Mouse (Mus musculus): ENCODE measurements around the gene N4bp2. TPM values are rescaled to one million over a fixed set of nuclear protein-coding genes. Genes with fewer than 3 reads are reported as not detected.

The N4bp2 gene
- total and polyA plus RNA-seq, 3 experiments = 32.1 to 182 (median 96.7) TPM

DNA sequence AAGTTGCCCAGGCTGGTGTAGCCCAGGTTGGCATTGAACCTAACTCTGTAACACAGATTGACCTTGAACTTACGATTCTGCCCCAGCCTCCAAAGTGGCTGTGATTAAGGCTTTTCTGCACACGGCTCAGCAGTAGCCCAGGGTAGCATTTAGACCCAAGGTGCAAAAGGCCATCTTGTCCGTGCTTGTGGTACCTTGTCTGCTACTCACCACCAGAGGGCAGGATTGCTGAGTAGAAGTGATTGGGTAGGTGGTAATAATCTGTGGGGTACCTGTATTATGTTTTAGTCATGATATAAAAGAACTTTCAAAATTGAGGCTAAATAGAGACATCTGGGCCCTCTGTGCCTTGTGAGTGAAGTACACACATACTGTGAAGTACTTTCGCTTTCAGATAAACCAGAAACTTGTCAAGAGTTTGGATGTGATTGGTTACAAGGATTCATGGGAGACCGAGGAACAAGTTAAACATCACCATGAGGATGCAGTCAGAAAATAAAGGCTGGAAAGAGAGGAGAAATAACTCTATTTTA lies 60.3 kb downstream of the N4bp2 start:
- TF ChIP-seq GATA1 (IDR thresholded peaks at IDR 0.05; ENCODE audit: borderline replicate concordance, low read length) (no peak), TAL1 (conservative IDR thresholded peaks at IDR 0.05; ENCODE audit: low read depth, low read length) (no peak), GATA2 (IDR thresholded peaks at IDR 0.05; ENCODE audit: borderline replicate concordance, low read depth, low read length) (no peak), CTCF (IDR thresholded peaks at IDR 0.05; ENCODE audit: low read depth, low read length) (peak; percentile 35; the same call in 1 of the 2 replicates), POLR2AphosphoS5 (IDR thresholded peaks at IDR 0.05; ENCODE audit: insufficient replicate concordance, low read depth, low read length) (no peak)
- Histone ChIP-seq H3K9me3 (replicated peaks) (no peaks in the 10 kb centered on the region), H3K4me3 (ENCODE audit: low read depth, low read length) (no peak overlapping the region), H3K36me3 (replicated peaks) (peaks cover 85% of the 10 kb centered on the region), H3K4me1 (ENCODE audit: insufficient read depth, low read depth, low read length) (peaks cover 4% of the 10 kb centered on the region; the same call in 1 of the 2 replicates), H3K27me3 (ENCODE audit: insufficient read depth, low read length) (no peaks in the 10 kb centered on the region)
- ATAC-seq (ENCODE audit: extremely low read depth, insufficient number of reproducible peaks, low FRiP score, poor library complexity, severe bottlenecking) = no peak
- DNase-seq (ENCODE audit: low spot score) = no peak

DNA sequence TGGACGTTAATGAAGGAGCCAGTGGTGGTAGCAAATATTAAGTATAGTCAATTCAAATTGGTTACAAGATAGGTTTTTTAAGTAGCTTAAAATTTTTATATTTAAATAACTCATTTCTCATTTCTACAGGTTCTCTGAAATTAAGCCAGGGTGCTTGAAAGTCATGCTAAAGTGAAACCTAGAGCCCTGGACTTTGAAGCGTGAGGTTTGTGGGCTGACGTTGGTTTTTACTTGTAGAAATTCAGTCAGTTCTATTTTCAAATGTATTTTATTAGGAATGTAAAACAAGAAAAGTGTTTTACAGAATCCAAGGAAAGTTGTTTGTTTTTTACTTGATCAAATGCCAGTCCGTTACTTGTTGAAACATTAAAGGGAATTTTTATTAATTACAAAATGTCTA lies 63.2 kb downstream of the N4bp2 start:
- ATAC-seq (ENCODE audit: extremely low read depth, insufficient number of reproducible peaks, low FRiP score, poor library complexity, severe bottlenecking) (no peak), DNase-seq (ENCODE audit: low spot score) (no peak)
- Histone ChIP-seq H3K9me3 (replicated peaks) (no peaks in the 10 kb centered on the region), H3K4me3 (ENCODE audit: low read depth, low read length) (no peak overlapping the region), H3K27me3 (ENCODE audit: insufficient read depth, low read length) (no peaks in the 10 kb centered on the region), H3K36me3 (replicated peaks) (peaks cover 79% of the 10 kb centered on the region), H3K4me1 (ENCODE audit: insufficient read depth, low read depth, low read length) (peaks cover 4% of the 10 kb centered on the region; the same call in 1 of the 2 replicates)
- TF ChIP-seq CTCF (IDR thresholded peaks at IDR 0.05; ENCODE audit: low read depth, low read length) (no peak), TAL1 (conservative IDR thresholded peaks at IDR 0.05; ENCODE audit: low read depth, low read length) (no peak), GATA1 (IDR thresholded peaks at IDR 0.05; ENCODE audit: borderline replicate concordance, low read length) (no peak), POLR2AphosphoS5 (IDR thresholded peaks at IDR 0.05; ENCODE audit: insufficient replicate concordance, low read depth, low read length) (no peak), GATA2 (IDR thresholded peaks at IDR 0.05; ENCODE audit: borderline replicate concordance, low read depth, low read length) (no peak)

DNA sequence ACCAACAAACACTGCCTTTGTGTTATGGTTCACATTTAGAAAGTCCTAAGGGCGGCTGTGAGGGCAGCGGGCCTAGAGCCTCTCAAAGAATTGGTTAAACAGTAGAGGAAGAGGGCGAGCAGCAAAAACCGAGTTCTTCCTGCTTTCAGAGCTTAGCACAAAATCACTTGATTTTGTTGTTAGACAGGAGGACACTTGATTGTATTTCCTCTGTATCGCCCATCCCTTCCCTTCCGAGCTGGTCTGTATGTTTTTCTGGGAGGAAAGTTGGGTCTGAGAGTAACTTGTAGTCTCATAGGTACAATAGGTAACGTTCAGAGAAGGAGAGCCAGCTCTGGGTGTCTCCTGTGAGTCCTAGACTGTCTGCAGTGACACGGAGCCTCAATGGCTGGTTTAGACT lies 63.8 kb downstream of the N4bp2 start:
- Histone ChIP-seq H3K36me3 (replicated peaks) (peaks cover 80% of the 10 kb centered on the region), H3K27me3 (ENCODE audit: insufficient read depth, low read length) (no peaks in the 10 kb centered on the region), H3K4me3 (ENCODE audit: low read depth, low read length) (no peak overlapping the region), H3K4me1 (ENCODE audit: insufficient read depth, low read depth, low read length) (peaks cover 4% of the 10 kb centered on the region; the same call in 1 of the 2 replicates), H3K9me3 (replicated peaks) (no peaks in the 10 kb centered on the region)
- no peak for TF ChIP-seq POLR2AphosphoS5 (IDR thresholded peaks at IDR 0.05; ENCODE audit: insufficient replicate concordance, low read depth, low read length)
- TF ChIP-seq GATA2 (IDR thresholded peaks at IDR 0.05; ENCODE audit: borderline replicate concordance, low read depth, low read length) = no peak
- DNase-seq (ENCODE audit: low spot score) (no peak), ATAC-seq (ENCODE audit: extremely low read depth, insufficient number of reproducible peaks, low FRiP score, poor library complexity, severe bottlenecking) (no peak)

DNA sequence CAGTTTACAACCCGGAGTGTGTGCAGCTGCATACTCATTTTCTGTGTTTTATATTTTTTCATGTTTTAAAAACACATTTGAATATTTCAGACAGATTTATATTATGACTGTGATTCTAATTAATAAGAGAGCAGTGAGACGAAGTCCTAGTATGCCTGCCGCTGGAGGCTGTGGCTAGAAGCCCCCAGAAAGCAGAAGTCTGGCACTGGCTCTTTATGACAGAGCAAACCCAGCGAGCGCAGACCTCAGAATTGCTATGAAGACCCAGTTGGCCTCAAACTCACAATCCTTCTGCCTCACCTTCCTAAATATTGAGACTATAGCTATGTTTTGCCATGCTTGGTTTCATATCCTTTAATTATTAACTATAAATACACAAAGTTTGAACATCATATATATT lies 64.9 kb downstream of the N4bp2 start:
- Histone ChIP-seq H3K9me3 (replicated peaks) (no peaks in the 10 kb centered on the region), H3K4me1 (ENCODE audit: insufficient read depth, low read depth, low read length) (no peaks in the 10 kb centered on the region), H3K27me3 (ENCODE audit: insufficient read depth, low read length) (no peaks in the 10 kb centered on the region), H3K4me3 (ENCODE audit: low read depth, low read length) (no peak overlapping the region), H3K36me3 (replicated peaks) (peaks cover 79% of the 10 kb centered on the region)
- DNase-seq (ENCODE audit: low spot score) = no peak
- no peak for ATAC-seq (ENCODE audit: extremely low read depth, insufficient number of reproducible peaks, low FRiP score, poor library complexity, severe bottlenecking)
- TF ChIP-seq CTCF (IDR thresholded peaks at IDR 0.05; ENCODE audit: low read depth, low read length) = no peak
- TF ChIP-seq POLR2AphosphoS5 (IDR thresholded peaks at IDR 0.05; ENCODE audit: insufficient replicate concordance, low read depth, low read length) = no peak
- TF ChIP-seq GATA2 (IDR thresholded peaks at IDR 0.05; ENCODE audit: borderline replicate concordance, low read depth, low read length) = no peak
- no peak for TF ChIP-seq GATA1 (IDR thresholded peaks at IDR 0.05; ENCODE audit: borderline replicate concordance, low read length)
- no peak for TF ChIP-seq TAL1 (conservative IDR thresholded peaks at IDR 0.05; ENCODE audit: low read depth, low read length)

DNA sequence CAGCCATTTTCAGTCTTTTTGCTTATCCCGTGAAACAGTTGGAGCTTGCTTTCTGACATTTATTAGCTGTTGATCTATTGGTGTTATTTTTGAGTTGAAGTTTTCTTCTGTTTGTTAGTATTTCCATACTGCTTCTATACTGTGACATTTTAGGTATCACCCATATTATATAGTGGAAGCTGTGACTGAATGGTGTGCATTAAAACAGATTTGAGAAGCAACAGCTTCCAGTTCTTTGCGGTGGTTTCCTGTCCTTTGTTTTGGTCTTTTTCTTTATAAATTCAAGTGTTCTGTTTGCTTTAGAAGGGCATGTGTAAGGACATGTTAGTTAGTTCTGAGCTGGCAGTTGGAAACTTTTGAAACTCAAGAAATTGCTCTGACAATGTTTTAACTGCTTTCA lies 65.7 kb downstream of the N4bp2 start:
- ATAC-seq (ENCODE audit: extremely low read depth, insufficient number of reproducible peaks, low FRiP score, poor library complexity, severe bottlenecking) (no peak), DNase-seq (ENCODE audit: low spot score) (no peak)
- peaks cover 75% of the 10 kb centered on the region for H3K36me3 ChIP-seq (replicated peaks)
- H3K9me3 ChIP-seq (replicated peaks) = no peaks in the 10 kb centered on the region
- no peaks in the 10 kb centered on the region for H3K4me1 ChIP-seq (ENCODE audit: insufficient read depth, low read depth, low read length)
- TF ChIP-seq POLR2AphosphoS5 (IDR thresholded peaks at IDR 0.05; ENCODE audit: insufficient replicate concordance, low read depth, low read length) (no peak), CTCF (IDR thresholded peaks at IDR 0.05; ENCODE audit: low read depth, low read length) (no peak), GATA2 (IDR thresholded peaks at IDR 0.05; ENCODE audit: borderline replicate concordance, low read depth, low read length) (no peak), TAL1 (conservative IDR thresholded peaks at IDR 0.05; ENCODE audit: low read depth, low read length) (no peak), GATA1 (IDR thresholded peaks at IDR 0.05; ENCODE audit: borderline replicate concordance, low read length) (no peak)
- no peaks in the 10 kb centered on the region for H3K27me3 ChIP-seq (ENCODE audit: insufficient read depth, low read length)
- no peak overlapping the region for H3K4me3 ChIP-seq (ENCODE audit: low read depth, low read length)

DNA sequence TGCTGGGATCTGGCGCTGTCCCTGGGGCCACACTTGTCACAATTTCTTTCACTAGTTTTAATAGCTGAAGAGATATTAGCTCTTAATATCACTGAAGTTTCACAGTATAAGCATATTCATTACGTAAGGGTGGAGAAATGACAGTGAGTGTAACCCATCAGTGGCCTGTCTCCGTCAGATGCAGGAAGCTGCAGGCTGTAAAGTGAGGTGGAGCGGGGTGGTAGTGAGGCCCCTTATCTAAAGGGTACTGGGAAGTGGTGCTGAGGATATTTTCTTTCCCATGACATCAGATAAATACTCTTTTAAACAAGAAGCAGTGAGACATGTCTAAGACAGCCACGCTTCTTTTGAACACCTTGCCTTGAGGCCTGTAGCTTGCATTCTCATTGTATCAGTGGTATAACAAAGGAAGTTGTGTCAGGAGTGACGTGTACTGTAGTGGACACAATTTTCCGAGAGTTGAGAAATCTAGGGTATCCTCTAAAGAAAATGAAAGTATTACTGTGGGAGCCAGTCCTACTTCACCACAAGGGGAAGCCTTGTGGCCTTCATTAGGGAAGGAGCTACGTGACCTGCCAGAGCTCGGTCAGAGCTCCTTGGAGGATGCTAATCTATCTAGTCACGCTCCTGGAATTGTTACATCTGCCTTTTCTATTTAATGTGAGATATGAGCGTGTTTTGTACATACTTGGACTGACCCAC lies 68.7 kb downstream of the N4bp2 start:
- Histone ChIP-seq H3K36me3 (replicated peaks) (peaks cover 69% of the 10 kb centered on the region), H3K9me3 (replicated peaks) (no peaks in the 10 kb centered on the region), H3K4me1 (ENCODE audit: insufficient read depth, low read depth, low read length) (no peaks in the 10 kb centered on the region; the same call in 1 of the 2 replicates), H3K4me3 (ENCODE audit: low read depth, low read length) (no peak overlapping the region), H3K27me3 (ENCODE audit: insufficient read depth, low read length) (no peaks in the 10 kb centered on the region)
- TF ChIP-seq POLR2AphosphoS5 (IDR thresholded peaks at IDR 0.05; ENCODE audit: insufficient replicate concordance, low read depth, low read length) (no peak), GATA2 (IDR thresholded peaks at IDR 0.05; ENCODE audit: borderline replicate concordance, low read depth, low read length) (no peak), CTCF (IDR thresholded peaks at IDR 0.05; ENCODE audit: low read depth, low read length) (no peak), GATA1 (IDR thresholded peaks at IDR 0.05; ENCODE audit: borderline replicate concordance, low read length) (no peak), TAL1 (conservative IDR thresholded peaks at IDR 0.05; ENCODE audit: low read depth, low read length) (no peak)
- no peak for ATAC-seq (ENCODE audit: extremely low read depth, insufficient number of reproducible peaks, low FRiP score, poor library complexity, severe bottlenecking)
- DNase-seq (ENCODE audit: low spot score) = no peak
